Mouse (Mus musculus): ENCODE data around the gene Snx17.

Snx17 gene

DNA sequence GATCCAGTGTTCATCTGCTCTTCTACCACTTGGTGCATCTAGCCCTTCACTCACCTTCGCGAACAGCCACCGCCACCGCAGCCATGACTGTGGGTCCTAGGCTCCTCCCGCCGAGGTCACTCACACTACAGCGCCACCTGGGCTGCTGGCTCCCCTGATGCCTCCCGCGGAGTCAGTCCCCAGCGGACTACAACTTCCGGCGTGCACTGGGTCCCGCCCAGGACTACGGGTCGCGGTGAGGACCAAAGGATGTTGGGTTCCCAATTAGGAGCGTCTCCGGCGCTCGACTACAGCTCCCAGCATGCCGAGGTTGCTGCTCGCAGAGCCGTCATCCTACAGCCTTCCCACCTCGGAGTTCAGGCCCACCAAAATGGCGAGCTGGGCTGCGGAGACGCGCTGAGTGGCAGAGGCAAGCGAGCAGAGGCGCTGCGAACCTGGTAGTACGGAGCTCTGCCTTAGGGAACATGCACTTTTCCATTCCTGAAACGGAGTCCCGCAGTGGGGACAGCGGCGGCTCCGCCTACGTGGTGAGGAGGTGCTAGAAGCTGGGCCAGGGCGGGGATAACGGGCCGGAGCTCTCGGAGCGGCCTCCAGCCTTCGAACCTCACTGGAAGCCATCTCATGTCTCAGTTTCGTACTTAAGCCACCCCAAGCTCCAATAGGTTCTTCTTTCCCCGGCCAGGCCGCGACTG is at the start of gene Snx17, which contains the start of gene Eif2b4:
Gene Snx17, plus strand, starts transcription at position 289 of the 692 bp plus-strand sequence.
Gene Eif2b4, minus strand, starts transcription at position 492 of the 692 bp plus-strand sequence.
- peak; percentile 99 for DNase-seq

DNA sequence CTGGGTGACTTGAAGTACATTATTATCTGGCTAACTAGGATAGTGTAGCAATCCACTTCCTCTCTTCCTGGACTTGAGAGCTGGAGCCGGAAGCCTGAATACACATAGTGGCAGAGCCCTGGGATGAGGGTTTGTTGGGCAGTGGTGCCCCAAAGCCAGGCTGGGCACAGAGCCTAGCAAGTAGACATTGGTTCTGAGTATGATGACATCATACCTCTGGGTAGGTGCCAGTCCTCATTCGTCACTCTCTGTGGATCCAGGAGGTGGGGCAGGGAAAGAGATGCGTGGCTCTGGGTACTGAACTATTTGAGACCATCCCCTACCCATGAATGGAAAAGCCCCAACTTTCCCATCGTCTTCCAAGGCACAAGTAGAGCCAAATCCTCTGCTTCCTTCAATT is 43.2 kb upstream of the Snx17 start:
- peak; percentile 32 to 38 for DNase-seq

DNA sequence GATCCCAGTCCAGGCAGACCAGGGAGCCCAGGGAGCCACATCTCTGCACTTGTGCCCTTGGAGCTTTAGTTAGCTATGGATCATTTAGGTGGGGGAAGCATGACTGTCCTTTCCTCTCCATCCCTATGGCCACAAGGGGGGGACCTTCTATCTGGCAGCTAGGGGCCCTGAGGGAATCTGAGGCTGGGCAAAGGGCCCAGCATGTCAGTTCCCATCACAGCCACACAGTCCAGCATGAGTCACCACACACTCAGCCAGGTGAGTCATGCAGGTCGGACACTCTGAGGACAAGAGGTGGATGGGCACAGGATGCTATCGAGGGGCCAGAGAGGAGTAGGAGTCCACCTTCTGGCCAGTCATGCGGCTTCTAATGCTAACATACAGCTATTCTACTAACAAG is 41.3 kb upstream of the Snx17 start:
- peak; percentile 47 to 54 for DNase-seq

DNA sequence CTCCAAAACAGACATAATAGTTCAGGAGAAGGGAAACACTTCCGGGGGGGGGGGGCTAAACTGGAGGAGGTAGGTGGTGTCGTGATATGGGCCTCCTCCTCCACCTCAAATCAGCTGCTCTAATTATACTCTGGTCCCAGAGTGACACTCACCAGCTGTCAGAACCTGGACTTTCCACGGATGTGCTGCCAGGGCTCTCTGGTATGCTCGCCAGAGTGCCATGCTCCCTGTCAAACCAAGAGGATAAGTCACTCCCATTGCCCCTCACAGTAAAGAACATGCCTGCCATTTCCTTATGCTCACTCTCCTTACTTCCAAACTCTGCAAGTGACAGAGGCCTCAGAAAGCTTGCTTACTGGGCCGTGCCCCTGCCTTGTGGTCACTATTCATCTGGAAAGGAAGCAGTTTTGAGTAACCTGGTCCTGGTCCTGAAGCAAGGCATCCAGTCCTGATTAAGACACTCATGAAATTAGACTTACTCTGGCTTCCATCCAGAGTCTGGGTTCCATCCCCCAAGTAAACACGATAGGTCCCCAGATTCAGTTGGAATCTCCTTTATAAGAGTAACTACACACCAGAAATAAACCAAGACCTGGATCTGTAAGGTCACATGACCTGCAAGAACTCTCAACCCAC is 39.4 kb upstream of the Snx17 start:
- DNase-seq: peak; percentile 28 to 45

DNA sequence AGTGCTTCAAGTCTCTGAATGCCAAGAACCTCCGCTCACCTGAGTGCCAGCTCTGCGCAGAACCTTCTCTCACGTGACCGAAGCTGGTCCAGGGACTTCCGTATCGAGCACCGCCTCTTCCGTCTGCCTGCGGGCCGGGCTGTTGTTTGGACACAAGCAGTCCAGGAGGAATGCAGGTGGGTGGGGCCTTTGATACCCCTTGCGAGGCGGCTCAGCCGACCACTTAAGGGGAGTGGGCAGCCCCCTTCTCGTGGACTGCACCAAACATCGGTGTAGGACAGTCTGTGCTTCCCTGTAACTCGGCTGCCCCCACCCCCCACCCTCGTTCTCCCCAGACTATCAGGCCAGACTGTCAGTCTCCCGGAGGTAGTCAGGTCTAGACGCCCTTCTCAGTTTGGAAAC is 38.9 kb upstream of the Snx17 start, which contains the start of gene Mpv17:
Gene Mpv17, minus strand, starts transcription at position 100 of the 402 bp plus-strand sequence.
- peak; percentile 89 to 90 for DNase-seq

DNA sequence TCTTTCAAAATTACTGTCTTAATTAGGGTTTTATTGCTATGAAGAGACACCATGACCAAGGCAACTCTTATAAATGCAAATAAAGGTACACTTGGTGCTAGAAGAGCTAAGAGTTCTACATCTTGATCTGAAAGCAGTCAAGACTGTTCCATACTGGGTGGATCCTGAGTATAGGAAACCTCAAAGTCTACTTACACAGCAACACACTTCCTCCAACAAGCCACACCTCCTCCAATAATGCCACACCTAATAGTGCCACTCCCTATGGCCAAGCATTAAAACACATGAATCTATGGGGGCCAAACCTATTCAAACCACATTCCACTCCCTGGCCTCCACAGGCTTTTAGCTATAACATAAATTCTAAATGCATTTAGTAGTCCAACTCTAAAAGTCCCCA is 30.6 kb upstream of the Snx17 start:
- DNase-seq: no peak

DNA sequence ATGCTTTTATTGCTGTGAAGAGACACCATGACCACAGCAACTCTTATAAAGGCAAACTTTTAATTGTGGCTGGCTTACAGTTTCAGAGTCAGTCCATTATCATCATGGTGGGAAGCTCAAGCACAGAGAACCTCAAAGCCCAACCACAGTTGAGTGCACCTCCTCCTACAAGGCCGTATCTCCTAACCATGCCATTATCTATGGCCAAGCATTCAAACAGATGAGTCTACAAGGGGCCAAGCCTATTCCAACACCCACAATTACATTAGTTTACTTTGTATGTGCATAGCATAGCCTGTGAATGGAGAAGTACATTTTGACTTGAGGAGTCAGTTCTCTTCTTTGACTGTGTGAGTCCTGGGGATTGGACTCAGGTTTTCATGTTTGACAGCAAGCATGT is 28.1 kb upstream of the Snx17 start:
- DNase-seq: no peak

DNA sequence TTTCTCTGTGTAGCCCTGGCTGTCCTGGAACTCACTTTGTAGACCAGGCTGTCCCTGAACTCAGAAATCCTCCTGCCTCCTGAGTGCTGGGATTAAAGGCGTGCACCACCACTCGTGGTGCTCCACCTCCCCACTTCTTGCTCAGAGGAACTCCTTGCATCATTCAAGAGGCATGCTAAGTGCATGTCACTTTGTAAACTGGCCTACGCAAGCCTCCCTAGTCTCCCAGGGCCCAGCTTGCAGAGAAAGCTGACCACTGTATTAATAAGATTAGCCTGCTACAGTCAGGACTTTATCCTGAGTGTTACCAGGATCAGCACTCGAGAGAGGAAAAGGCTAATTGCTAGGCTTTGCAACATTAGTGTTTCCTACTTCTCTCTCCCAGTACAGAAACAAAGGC is 24.4 kb upstream of the Snx17 start:
- no peak for DNase-seq

DNA sequence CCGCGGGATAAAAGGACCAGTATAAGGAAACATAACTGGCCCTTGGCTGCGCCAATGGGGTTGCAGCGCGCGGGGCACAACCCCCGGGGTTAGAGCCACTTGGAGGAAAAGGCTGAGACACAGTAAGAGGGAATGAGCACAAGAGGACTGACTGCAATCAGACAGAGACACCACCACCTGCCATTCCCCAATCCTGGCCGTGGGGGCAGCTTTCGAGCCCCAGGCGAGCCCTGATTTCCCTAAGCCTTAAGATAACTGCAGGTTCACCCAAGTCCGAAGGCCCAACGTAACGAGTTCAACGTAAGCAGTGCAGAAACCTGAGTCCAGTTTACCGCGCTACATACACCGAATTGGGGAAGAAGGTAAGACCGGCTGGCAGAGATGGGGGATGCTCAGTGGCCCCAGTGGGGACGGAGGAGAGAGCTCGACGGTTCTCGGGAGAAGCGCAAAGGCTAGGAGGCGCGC is 13.7 kb upstream of the Snx17 start:
- DNase-seq: peak in 1 of 2 experiments; percentile 49

DNA sequence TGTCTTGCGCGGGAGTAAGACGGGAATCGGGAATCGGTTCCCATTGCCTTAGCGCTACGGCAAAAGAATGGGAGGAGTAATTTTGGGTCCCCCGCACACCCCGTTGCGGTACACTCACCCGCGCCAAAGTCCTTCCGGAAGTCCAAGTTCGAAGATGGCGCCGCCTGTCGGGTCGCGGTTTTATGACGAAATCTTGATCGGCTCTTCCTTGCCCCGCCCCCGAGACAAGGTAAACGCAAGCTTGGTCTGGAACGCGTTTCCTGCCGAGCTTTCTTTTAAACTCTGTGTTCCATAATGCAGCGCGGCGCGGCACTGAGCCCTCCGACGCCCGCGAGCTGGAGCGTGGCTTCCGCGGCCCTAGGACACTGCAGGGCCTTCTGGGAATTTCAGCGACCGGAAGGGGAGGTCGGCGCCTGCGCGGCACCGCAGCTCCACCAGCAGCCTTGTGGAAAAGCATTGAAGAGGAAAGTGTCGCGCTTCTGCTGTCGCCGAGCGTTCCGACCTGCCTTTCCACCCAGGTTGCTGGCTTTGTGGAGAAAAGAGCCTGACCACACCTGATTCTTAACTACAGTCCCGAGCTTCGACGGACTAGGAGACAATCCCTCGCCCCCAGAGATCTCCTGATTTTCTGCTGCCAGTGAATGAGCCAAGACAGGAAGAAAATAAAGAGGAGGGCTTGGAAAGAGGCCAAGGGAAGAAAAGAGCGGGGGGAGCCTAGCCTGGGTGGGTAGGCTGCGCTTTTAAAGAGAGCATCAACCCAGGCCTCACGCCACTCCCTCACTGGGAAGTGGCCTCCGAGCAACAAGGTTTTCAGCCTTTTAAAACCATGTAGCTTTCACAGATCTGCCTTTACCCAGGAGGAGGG is 13.0 kb upstream of the Snx17 start, which contains the start of the genes Gm29609 and Gtf3c2:
Gene Gm29609, minus strand, starts transcription at position 146 of the 865 bp plus-strand sequence.
Gene Gtf3c2, minus strand, starts transcription at position 379 of the 865 bp plus-strand sequence.
- peak; percentile 98 to 99 for DNase-seq

DNA sequence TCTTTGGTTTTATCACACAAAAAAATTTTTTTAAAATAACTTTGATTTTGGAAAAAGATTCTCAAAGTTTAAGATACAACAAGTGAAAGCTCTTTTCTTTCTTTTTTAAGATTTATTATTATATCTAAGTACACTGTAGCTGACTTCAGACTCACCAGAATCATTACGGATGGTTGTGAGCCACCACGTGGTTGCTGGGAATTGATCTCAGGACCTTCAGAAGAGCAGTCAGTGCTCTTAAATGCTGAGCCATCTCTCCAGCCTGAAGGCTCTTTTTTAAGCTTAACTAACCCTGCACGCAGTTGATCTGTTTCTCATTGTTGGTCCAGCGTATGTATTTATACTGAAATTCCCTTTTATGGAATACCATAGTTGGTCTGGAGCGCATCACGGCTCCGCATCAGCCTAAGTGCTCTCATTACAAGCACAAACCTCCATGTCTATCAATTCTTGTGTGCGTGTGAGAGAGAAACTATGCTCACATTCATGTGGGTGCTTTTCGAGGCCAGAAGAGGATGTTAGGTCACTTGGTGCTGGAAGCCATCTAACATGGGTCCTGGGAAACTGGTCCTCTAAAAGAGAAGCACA is 11.8 kb upstream of the Snx17 start:
- no peak for DNase-seq

DNA sequence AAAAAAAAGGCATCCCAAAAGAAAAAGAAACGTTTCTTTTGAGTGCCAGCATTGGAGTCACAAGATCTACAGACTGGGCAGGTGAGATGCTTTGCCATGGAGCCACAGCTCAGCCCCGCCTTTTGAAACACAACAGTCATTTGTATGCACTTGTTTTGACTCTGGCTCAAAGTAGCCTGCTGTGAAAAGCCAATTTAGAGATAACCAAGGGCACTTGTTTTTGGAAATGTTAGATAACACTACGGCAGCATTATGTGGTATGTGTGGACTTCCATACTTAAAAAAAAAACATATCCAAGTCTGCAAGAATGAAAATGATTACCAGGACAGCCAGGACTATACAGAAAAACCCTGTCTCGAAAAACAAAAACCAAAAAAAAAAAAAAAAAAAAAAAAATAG is 9.3 kb upstream of the Snx17 start:
- DNase-seq: no peak

DNA sequence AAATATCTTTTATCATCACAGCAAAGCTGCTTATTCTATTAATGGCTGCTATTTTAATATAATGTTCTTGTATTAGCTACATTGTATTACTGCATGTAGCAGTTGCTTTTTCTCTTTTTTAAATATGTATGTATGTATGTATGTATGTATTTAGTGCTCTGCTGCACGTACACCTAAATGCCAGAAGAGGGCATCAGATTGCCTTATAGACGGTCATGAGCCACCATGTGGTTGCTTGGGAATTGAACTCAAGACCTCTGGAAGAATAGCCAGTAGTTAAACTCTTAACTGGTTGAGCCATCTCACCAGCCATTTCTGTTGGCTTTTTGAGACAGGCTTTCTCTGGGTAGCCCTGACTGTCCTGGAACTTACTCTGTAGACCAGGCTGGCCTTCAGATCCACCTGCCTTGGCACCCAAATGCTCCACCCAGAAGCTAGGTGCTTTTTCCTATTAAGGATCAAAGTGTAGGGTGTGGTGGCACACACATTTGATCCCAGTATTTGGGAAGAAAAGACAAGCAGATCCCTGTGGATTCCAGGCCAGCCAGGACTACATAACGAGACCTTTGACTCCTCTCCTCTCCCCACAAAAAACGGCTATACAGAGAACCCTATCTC is 4.7 kb upstream of the Snx17 start:
- DNase-seq: no peak

DNA sequence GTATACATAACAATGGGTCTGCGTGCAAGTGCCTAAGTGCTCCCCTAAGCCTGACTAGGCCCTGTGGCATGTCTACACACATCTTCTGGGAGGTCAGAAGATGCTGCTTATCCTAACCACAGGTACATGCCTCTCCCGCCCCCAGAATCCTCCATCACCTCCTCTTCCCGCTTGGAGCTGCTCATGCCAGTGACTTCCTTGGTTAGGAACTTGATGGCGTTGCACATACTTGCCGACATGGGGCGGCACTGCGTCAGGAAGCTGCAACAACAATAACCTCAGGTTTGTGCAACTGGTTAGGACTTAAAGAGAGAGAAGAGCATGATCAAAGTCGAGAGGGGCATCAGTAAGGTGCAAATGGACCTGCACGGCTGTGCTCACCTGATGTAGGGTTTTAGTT is 2.8 kb upstream of the Snx17 start:
- DNase-seq: no peak

DNA sequence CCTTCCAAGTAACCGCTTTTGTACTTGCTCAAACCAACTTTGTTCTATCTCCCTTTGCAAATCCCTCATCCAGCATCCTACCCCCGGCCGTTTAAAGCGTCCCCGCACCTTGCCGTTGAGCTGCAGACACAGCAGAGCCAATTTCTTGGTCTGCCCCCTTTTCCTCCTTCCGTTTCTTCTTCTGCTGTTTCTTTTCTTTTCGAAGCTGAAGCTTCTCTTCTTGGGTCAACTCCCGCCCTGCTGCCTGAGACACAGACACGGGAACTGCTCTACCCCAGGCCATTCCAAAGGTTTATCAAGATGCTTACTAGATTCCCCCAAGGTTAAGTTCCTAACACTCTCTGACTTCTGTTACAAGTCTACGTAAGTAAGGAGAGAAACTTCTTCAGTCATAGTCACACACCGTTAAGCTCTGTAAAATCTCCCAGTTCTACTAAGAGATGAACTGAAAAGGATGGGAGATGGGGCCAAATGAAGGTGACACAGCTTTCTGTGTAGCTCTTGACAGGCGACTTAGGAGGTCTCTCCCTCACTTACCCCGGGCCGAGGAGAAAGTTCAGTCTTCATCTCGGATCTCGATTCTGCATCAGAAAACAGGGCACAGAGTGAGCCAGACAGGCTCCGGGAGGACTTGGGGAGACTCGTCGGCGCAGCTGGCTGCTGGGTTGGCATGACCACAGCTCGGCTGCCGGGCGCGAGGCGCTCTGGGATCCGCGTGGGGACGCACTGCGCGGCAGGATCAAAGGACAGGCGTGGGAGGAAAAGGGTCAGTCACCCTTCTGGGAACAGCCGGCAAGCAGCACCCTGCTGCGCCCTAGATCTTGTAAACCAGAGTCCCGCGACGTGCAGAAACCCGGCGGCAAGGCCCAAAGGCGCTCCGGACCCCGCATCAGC is 735 bp upstream of the Snx17 start:
- DNase-seq: no peak

DNA sequence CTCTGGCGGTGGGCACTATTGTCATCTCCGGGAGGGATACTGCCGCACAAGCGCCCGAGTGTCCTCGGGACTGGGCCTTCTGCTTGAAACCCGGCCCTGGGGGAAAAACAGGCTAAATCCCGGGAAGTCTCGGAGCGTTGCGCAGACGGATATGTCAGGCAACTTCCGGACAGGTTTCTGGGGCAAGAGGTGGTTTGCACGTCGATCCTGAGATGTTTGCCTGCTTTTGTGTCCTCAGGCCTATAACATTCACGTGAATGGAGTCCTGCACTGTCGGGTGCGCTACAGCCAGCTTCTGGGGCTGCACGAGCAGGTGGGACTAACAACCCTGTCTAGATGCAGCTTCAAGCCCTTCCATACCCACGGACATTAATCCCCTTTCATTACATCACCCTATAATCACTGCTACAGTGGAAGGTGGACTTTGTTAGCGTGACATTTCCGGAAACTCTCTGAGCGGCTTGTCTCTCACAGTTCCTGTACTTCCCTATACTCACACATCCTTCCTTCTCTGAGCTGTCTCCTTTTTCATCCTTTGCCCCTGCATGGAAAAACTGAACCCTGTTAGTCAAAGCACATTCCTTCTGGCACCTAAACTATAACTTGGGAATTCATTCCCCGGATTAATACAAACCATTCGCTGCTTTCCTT is 729 bp downstream of the Snx17 start:
- DNase-seq: no peak

DNA sequence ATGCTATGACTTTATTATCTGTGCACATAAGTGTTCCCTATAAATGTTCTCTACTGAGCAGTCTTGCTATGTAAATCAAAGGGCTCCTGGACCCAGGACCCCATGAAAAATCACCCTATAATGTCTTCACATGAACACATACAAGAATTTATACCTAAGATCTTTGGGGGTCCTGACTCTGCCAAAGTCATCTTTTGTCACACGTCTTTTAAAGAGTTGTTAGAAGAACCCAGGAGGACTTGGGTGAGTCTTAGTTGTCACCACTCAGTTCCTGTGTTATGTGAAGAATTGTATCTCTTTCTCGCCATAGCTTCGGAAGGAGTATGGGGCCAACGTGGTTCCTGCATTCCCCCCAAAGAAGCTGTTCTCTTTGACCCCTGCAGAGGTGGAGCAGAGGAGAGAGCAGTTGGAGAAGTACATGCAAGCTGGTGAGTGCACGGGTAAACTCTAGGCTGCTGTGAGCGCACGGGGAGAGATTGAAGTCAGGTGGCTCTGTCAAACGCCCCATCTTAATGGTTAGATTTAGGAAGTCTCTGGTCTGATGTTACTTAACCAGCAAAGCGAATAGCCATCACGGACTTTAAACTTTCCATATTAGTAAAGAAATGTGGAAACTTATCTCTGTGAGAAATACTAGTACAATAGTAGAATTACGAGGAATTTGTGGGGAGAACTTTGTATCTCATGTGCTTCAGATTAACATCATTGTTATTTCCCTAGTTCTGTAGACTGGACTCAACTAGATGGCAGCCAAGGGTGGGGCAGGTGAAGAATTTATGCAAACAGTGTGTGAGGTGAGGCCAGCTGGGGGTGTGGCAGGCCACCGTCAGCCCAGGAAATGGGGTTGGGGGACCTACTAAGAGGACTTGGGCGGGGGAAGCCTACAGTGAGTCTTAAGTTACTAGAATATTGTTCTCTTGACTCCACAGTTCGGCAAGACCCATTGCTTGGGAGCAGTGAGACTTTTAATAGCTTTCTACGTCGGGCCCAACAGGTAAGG is 1.8 kb downstream of the Snx17 start:
- no peak for DNase-seq

DNA sequence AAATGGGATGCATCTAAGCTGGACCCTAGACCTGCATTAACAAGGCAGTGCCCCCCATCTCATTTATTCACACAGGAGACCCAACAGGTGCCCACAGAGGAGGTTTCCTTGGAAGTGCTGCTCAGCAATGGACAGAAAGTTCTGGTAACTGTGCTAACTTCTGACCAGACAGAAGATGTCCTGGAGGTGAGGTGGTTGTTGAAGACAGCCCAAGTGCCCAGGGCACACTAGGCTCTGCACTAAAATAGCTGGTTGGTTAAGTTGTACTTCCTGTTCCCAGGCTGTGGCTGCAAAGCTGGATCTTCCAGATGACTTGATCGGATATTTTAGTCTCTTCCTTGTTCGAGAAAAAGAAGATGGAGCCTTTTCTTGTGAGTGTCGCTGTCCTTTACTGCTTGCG is 2.6 kb downstream of the Snx17 start:
- DNase-seq: no peak

DNA sequence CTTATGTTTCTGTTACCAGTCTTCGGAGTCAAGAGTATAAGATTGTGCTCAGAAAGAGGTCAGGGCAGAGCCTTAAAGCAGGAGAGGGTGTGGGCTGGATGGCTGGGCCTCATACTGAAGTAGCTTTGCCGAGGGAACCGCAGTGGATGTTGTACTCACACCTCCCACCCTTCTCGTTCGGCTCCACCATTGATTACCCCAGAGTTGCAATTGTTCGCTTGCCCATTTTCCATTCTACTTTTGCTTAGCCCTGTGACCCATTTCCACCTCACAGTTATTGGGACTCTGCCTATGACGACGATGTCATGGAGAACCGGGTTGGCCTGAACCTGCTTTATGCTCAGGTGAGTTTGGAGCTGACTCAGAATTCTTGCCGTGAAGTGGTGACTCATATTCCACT is 3.2 kb downstream of the Snx17 start:
- DNase-seq: no peak

All from cerebellum, postnatal 10 days (tissue).